Mouse (Mus musculus) lung, postnatal 36 days (tissue): ENCODE results near the gene She.

Experiments used
- DNase-seq: peaks from one replicate; pipeline ENCODE4 v3.0.0; 2022; ENCODE audit warnings: mixed read lengths

The She gene

GRCm38 (mm10) chr3:89887582-89888230, 56.5 kb downstream of the She start:
- no peak for DNase-seq

GRCm38 (mm10) chr3:89889841-89890430, 58.8 kb downstream of the She start:
- no peak for DNase-seq

GRCm38 (mm10) chr3:89891696-89892095, 60.5 kb downstream of the She start:
- DNase-seq: no peak

DNA sequence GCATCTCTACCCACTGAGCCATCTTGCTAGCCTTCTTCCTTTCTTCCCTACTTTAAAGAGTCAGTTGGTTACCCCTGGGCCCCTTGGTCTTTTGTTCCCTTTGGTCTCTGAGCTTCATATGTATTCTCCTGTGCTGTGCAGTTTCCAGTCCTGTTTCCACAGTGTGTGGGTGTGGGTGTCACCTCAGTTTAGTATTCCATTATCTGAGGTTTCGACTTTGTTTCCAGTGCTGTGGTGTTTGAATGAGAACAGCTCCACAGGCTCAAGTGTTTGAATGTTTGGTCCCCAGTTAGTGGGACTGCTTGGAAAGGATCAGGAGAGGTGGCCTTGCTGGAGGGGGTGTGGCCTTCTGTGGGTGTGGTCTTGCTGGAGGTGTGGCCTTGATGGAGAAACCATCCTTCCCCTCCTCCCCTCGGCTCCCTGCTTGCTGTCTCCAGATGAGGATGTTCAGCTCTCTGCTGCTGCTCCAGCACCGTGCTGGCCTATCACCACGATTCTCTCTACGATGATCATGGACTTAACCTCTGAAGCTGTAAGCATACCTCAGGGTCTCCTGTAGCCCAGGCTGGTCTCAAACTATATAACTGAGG, 61.4 kb downstream of the She start:
- no peak for DNase-seq

- DNase-seq: no peak
These were observed 65.4 kb downstream of the She start for GRCm38 (mm10) chr3:89896571-89896970.

GRCm38 (mm10) chr3:89897204-89897796, 66.1 kb downstream of the She start:
- DNase-seq: no peak

GRCm38 (mm10) chr3:89898011-89898410, 66.8 kb downstream of the She start:
- DNase-seq: no peak

DNA sequence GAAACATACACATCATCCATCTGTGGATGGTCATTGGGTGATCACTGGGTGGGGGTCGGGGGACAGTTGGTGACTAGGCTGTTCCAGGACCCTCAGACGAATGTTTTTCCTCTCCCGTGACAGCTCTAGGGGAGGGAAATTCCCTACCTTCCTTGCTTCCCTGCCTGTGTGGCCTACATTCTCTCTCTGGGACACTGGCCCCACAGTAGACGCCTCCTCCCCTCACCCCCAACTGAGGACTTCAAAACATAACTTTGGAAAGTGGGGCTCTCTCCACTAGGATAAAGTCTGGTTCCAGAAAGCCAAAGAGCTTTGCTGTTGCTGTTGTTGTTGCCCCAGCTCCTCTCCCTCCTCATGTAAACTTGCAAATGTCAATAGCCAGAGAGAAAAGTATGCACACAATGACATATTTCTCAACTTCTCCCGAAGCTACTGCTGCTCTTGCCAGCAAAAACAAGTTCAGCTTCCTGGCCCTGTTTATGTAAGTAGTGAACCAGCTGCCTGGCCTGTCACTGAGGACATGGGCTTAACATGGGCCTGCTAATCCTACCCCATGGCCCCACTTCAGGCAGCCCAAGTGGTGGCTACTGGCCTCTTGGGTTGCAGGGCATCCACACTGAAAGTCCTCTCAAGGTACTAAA, 67.8 kb downstream of the She start:
- peak; percentile 71 for DNase-seq

GRCm38 (mm10) chr3:89899511-89899908, 68.3 kb downstream of the She start:
- DNase-seq: no peak

DNA sequence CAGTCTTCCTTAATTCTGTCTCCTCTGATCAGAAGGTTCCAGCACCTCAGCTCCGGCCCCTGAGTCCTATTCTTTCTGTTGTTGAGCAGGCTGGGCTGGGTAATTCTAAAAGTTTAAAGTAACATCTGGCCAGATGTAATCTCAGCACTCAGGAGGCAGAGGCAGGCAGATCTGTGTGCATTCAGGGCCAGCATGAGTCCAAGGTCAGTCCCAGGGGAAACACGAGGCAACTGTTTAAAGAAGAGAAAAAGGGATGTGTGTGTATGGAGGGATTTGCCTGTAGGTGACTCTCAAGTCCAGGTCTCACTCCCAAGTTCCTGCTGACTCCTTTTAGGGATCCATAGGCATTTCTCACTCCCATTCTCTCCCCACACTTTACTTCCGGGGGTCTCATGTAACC, 76.7 kb downstream of the She start:
- DNase-seq: no peak
